Mouse (Mus musculus) C2C12 (cell line): ENCODE measurements around the gene Senp3.

Experiments used
- CTCF ChIP-seq: IDR thresholded peaks from one replicate; pipeline ENCODE4 v1.5.1; 2011; ENCODE audit not compliant: control insufficient read depth, insufficient read depth, insufficient read length
- MYOD1 ChIP-seq: IDR thresholded peaks from one replicate; pipeline ENCODE4 v1.6.1; 2011; ENCODE audit warnings: low read depth; ENCODE audit not compliant: control insufficient read depth, insufficient read length

DNA sequence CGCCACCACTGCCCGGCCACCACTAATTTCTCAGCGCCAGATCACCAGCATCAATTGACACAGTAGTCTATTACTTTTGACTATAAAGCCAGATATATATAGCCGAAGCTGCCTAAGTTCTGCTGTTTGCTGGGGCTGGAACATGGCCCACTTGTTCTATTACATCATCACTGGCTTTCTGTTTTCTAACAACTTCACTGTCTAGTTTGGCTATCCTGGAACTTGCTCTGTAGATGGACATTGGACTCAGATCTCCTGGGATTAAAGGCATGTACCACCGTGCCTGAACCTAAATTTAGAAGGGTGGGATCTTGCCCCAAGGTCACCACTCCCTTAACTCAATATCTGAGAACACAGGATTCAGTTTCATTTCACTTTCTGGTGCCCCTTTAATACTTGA, 36.0 kb downstream of the Senp3 start:
- no peak for TF ChIP-seq CTCF
- no peak for TF ChIP-seq MYOD1
